Mouse (Mus musculus) stomach, postnatal 0 days (tissue): Measurements from ENCODE around the gene Ccdc153. TPM values are rescaled to one million over a fixed set of nuclear protein-coding genes. Genes with fewer than 3 reads are reported as not detected.

Experiments used
- ATAC-seq: fragments of 200-750 bp; cut with Nextera tagmentation; 2 replicates; pipeline ENCODE4 v1.8.0; 2017; ENCODE audit not compliant: low FRiP score, low TSS enrichment
- DNase-seq: peaks from one replicate; pipeline ENCODE4 v3.0.0-alpha.2; 2016; ENCODE audit warnings: low spot score
- H3K27ac ChIP-seq: fragments of 300-500 bp; sonication (generic); replicated peaks from 2 replicates; pipeline ENCODE4 v1.5.1; 2014; ENCODE audit warnings: mild to moderate bottlenecking, control low read depth
- H3K27me3 ChIP-seq: fragments of 300-500 bp; sonication (generic); 2 replicates; pipeline ENCODE4 v1.6.1; 2014; ENCODE audit warnings: low read length; ENCODE audit not compliant: control insufficient read depth, insufficient read depth
- H3K36me3 ChIP-seq: fragments of 300-500 bp; sonication (generic); 2 replicates; pipeline ENCODE4 v1.6.1; 2014; ENCODE audit warnings: low read length, mixed read lengths; ENCODE audit not compliant: control insufficient read depth, insufficient read depth
- H3K4me1 ChIP-seq: fragments of 300-500 bp; sonication (generic); replicated peaks from 2 replicates; pipeline ENCODE4 v1.6.1; 2014; ENCODE audit warnings: antibody characterized with exemption; ENCODE audit not compliant: control insufficient read depth, insufficient read depth
- H3K4me2 ChIP-seq: fragments of 300-500 bp; sonication (generic); replicated peaks from 2 replicates; pipeline ENCODE4 v1.6.1; 2014; ENCODE audit warnings: low read depth, mild to moderate bottlenecking, control low read depth, moderate library complexity
- H3K4me3 ChIP-seq: fragments of 300-500 bp; sonication (generic); 2 replicates; pipeline ENCODE4 v1.5.1; 2014; ENCODE audit warnings: low read depth, low read length, control low read depth
- H3K9ac ChIP-seq: fragments of 300-500 bp; sonication (generic); 2 replicates; pipeline ENCODE4 v1.6.1; 2014; ENCODE audit warnings: mild to moderate bottlenecking, low read length, control low read depth, mixed read lengths
- H3K9me3 ChIP-seq: fragments of 300-500 bp; sonication (generic); 2 replicates; pipeline ENCODE4 v1.6.1; 2016; ENCODE audit warnings: low read length; ENCODE audit not compliant: control insufficient read depth
- CTCF ChIP-seq: IDR thresholded peaks from 2 replicates; pipeline ENCODE4 v1.5.1; 2016; ENCODE audit warnings: antibody characterized with exemption, low read depth, mild to moderate bottlenecking, moderate library complexity
- EP300 ChIP-seq: optimal IDR thresholded peaks from 2 replicates; pipeline ENCODE3; 2016; ENCODE audit warnings: antibody characterized with exemption
- WGBS: fragments of 180-500 bp; shearing (Covaris S2); extraction: QIAGEN DNeasy Blood & Tissue Kit; methylation state at CpG from one replicate; pipeline ENCODE4 v1.1.7; 2014; 5-methylcytosine and 5-hydroxymethylcytosine counted together
- polyA plus RNA-seq: library from polyadenylated mRNA; unstranded; fragments of >200 nt; fragmentation: Nextera tagmentation; extraction: Ambion mirVana; gene quantifications from 2 replicates; pipeline ENCODE4 v1.2.1, GENCODE M21; 2015

Ccdc153 gene
- polyA plus RNA-seq, result not detected in 2 replicates

DNA sequence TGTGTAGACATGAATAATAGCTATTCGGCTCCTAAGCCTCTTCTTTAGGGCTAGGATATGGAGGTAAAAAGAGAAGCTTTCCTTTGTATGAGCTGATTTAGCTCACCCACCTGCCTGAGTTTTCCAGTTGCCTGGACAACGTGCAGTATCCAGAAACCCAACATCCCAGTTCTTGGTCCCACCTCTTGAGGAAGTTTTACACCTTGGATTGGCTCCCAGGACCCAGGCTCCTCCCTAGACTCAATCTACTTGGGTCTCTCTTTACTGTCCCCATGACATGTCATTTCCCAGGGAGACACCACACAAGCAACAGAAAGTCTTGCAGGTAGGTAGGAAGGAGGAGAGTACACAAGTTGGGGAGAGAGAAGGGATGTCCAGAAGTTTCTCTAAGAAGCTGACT is at the start of gene Ccdc153:
TSS of gene Ccdc153 (plus strand) at position 278 of the 400 bp plus-strand sequence.
- H3K4me3 ChIP-seq, result no peak within 1 kb of the TSS
- no peak for ATAC-seq
- no peak for TF ChIP-seq CTCF
- no peak for TF ChIP-seq EP300
- no peak for DNase-seq
- H3K9me3 ChIP-seq, result no peaks in the 10 kb centered on the region
- 40% methylated on average over 2 of the region's 2 CpGs for WGBS
- no peaks in the 10 kb centered on the region for H3K36me3 ChIP-seq
- H3K27ac ChIP-seq, result no peak within 1 kb of the TSS
- no peak within 1 kb of the TSS for H3K9ac ChIP-seq
- no peaks in the 10 kb centered on the region for H3K27me3 ChIP-seq
- no peak within 1 kb of the TSS for H3K4me2 ChIP-seq
- H3K4me1 ChIP-seq, result no peaks in the 10 kb centered on the region

DNA sequence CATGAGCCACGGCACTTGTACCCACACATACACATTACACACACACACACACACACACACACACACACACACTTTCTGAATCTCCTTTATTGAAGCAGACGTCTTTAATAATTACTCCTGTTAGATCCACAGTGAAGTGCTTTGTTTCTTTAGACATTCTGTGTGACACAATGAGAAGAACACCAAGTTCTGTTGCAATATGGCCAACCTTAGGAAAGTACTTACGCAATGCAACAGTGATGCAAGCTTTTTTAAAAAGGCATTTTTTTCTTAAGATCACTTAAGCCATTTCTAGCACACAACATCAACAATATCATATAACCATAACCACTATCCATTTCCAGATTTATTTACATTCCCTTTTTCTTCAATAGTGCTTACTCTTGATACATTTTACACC is 49.3 kb upstream of the Ccdc153 start:
- no peaks in the 10 kb centered on the region for H3K9me3 ChIP-seq
- H3K4me1 ChIP-seq, result no peaks in the 10 kb centered on the region
- H3K36me3 ChIP-seq, result no peaks in the 10 kb centered on the region; the same call in 1 of the 2 replicates
- H3K4me3 ChIP-seq, result no peak overlapping the region
- TF ChIP-seq EP300 (no peak), CTCF (no peak)
- no peak overlapping the region for H3K4me2 ChIP-seq
- no peak overlapping the region for H3K27ac ChIP-seq
- ATAC-seq, result no peak
- H3K27me3 ChIP-seq, result no peaks in the 10 kb centered on the region
- no peak overlapping the region for H3K9ac ChIP-seq
- no peak for DNase-seq
- 52% methylated on average over 3 of the region's 3 CpGs for WGBS

GRCm38 (mm10) chr9:44192312-44192711 is 48.2 kb upstream of the Ccdc153 start:
- no peak overlapping the region for H3K4me3 ChIP-seq
- no peaks in the 10 kb centered on the region for H3K4me1 ChIP-seq
- WGBS, result 83% methylated on average over 3 of the region's 3 CpGs
- no peak for TF ChIP-seq EP300
- no peak for TF ChIP-seq CTCF
- no peak overlapping the region for H3K4me2 ChIP-seq
- no peak overlapping the region for H3K27ac ChIP-seq
- no peaks in the 10 kb centered on the region for H3K9me3 ChIP-seq
- no peaks in the 10 kb centered on the region for H3K27me3 ChIP-seq
- ATAC-seq (no peak), DNase-seq (no peak)
- H3K9ac ChIP-seq, result no peak overlapping the region
- H3K36me3 ChIP-seq, result no peaks in the 10 kb centered on the region; the same call in 1 of the 2 replicates

DNA sequence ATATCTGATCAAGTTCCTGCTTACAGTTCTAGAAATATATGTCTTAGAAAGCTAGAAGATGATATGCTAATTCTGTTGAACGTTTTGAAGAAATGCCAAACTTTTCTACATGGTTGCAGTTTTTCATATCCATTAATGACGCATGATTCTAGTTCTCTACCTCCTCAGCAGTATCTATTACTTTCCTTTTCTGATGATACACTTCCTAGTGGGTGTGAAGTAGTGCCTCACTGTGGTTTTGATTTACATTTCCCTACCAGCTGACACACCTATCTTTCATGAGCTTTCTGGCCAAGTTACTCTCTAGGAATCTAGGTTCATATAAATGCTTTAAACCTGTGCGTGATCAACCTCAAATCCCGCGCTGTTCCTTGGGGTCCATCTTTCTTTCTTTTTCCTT is 47.7 kb upstream of the Ccdc153 start:
- Histone ChIP-seq H3K27me3 (no peaks in the 10 kb centered on the region), H3K4me1 (no peaks in the 10 kb centered on the region), H3K27ac (no peak overlapping the region), H3K36me3 (no peaks in the 10 kb centered on the region; the same call in 1 of the 2 replicates), H3K9me3 (no peaks in the 10 kb centered on the region), H3K4me2 (no peak overlapping the region), H3K4me3 (no peak overlapping the region), H3K9ac (no peak overlapping the region)
- ATAC-seq, result no peak
- 84% methylated on average over 5 of the region's 5 CpGs for WGBS
- no peak for DNase-seq
- TF ChIP-seq CTCF, result no peak
- TF ChIP-seq EP300, result no peak

GRCm38 (mm10) chr9:44194000-44194399 is 46.5 kb upstream of the Ccdc153 start:
- H3K4me2 ChIP-seq, result no peak overlapping the region
- DNase-seq (no peak), ATAC-seq (no peak)
- WGBS, result 42% methylated on average over 1 of the region's 1 CpGs
- H3K4me3 ChIP-seq, result no peak overlapping the region
- 0 out of 2 replicates have a peak overlapping the region, but pooled peaks have one; percentile 30 for H3K27ac ChIP-seq
- H3K9me3 ChIP-seq, result no peaks in the 10 kb centered on the region
- TF ChIP-seq EP300 (no peak), CTCF (no peak)
- no peak overlapping the region for H3K9ac ChIP-seq
- H3K4me1 ChIP-seq, result no peaks in the 10 kb centered on the region
- H3K36me3 ChIP-seq, result no peaks in the 10 kb centered on the region; the same call in 1 of the 2 replicates
- no peaks in the 10 kb centered on the region for H3K27me3 ChIP-seq

GRCm38 (mm10) chr9:44196354-44196753 is 44.1 kb upstream of the Ccdc153 start:
- H3K27ac ChIP-seq, result no peak overlapping the region
- WGBS, result 84% methylated on average over 4 of the region's 4 CpGs
- H3K9me3 ChIP-seq, result no peaks in the 10 kb centered on the region
- H3K4me3 ChIP-seq, result no peak overlapping the region
- no peak overlapping the region for H3K4me2 ChIP-seq
- no peaks in the 10 kb centered on the region for H3K4me1 ChIP-seq
- DNase-seq, result no peak
- peaks cover 5% of the 10 kb centered on the region; the same call in 1 of the 2 replicates for H3K36me3 ChIP-seq
- TF ChIP-seq CTCF (no peak), EP300 (no peak)
- H3K9ac ChIP-seq, result no peak overlapping the region
- H3K27me3 ChIP-seq, result no peaks in the 10 kb centered on the region
- no peak for ATAC-seq
